ENCODE assay signal across 8 mouse cellular contexts in the genomic region with DNA sequence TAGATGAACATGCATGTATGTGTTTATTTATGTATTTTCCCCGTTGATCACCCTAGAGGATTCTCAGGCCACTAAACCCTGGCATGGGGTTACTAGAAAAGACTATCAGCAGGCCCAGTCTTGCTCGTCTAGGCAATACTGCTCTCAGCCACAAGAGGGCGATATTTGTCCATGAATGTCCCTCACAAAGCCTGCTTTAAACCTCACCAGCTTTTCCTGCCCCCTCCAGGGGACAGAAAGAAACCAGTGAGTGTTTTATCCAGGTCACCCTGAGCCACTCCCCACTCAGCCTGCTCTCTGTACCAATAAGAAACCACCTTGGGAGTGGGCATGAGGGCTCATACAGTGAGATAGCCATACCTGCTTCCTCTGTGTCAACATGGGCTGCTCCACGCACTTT. TPM values are rescaled to one million over a fixed set of nuclear protein-coding genes. Genes with fewer than 3 reads are reported as not detected.
A peak's percentile ranks its signal among the peaks of the same experiment; 100 is the strongest.
DNase-seq lines count a peak whose midpoint lies in the region; ATAC-seq and TF ChIP-seq lines count a peak whose summit lies in the region.

No protein-coding gene starts in this region.

- no peaks in the 10 kb centered on the region for H3K9me3 ChIP-seq in embryonic facial prominence, embryonic 12.5 days
- no peaks in the 10 kb centered on the region for H3K9me3 ChIP-seq in limb, embryonic 11.5 days (ENCODE audit: control insufficient read depth, low read length)
- H3K9me3 ChIP-seq in midbrain, embryonic 15.5 days: no peaks in the 10 kb centered on the region

- no peaks in the 10 kb centered on the region for H3K4me1 ChIP-seq in embryonic facial prominence, embryonic 12.5 days
- H3K4me1 ChIP-seq in kidney, adult 2 months (ENCODE audit: control insufficient read depth, insufficient read depth, low read length): peaks cover 5% of the 10 kb centered on the region; the same call in 1 of the 2 replicates
- 0 out of 2 replicates have a peak, but pooled peaks cover 3% of the 10 kb centered on the region for H3K4me1 ChIP-seq in limb, embryonic 11.5 days (ENCODE audit: control insufficient read depth, insufficient read depth, low read length)
- peaks cover 3% of the 10 kb centered on the region; the same call in 1 of the 2 replicates for H3K4me1 ChIP-seq in midbrain, embryonic 15.5 days
- no peaks in the 10 kb centered on the region for H3K4me1 ChIP-seq in spleen, adult 2 months (ENCODE audit: control insufficient read depth, insufficient read depth, insufficient read length)

- H3K27ac ChIP-seq in embryonic facial prominence, embryonic 12.5 days: no peak overlapping the region
- H3K27ac ChIP-seq in kidney, adult 2 months (ENCODE audit: insufficient read depth, low read depth, low read length): no peak overlapping the region
- no peak overlapping the region for H3K27ac ChIP-seq in limb, embryonic 11.5 days (replicated peaks; ENCODE audit: low read depth, low read length)
- 0 out of 2 replicates have a peak overlapping the region, but pooled peaks have one; percentile 45 for H3K27ac ChIP-seq in midbrain, embryonic 15.5 days
- H3K27ac ChIP-seq in spleen, adult 2 months (ENCODE audit: insufficient read depth, low read length): no peak overlapping the region

- peak; percentile 37; the same call in 1 of the 2 replicates for ATAC-seq in embryonic facial prominence, embryonic 12.5 days (ENCODE audit: insufficient number of reproducible peaks, insufficient read depth, low FRiP score, low TSS enrichment)
- ATAC-seq in limb, embryonic 11.5 days (ENCODE audit: insufficient number of reproducible peaks, low FRiP score, low TSS enrichment, low read depth): no peak
- ATAC-seq in midbrain, embryonic 15.5 days (replicated peaks): peak; percentile 67

- H3K36me3 ChIP-seq in embryonic facial prominence, embryonic 12.5 days: peaks cover 4% of the 10 kb centered on the region; the same call in 1 of the 2 replicates
- no peaks in the 10 kb centered on the region for H3K36me3 ChIP-seq in kidney, adult 2 months (ENCODE audit: control insufficient read depth, insufficient read depth, low read length)
- no peaks in the 10 kb centered on the region; the same call in 1 of the 2 replicates for H3K36me3 ChIP-seq in limb, embryonic 11.5 days (ENCODE audit: control insufficient read depth, insufficient read depth, low read length)
- H3K36me3 ChIP-seq in midbrain, embryonic 15.5 days (replicated peaks): no peaks in the 10 kb centered on the region
- 0 out of 2 replicates have a peak, but pooled peaks cover 1% of the 10 kb centered on the region for H3K36me3 ChIP-seq in spleen, adult 2 months (ENCODE audit: control insufficient read depth, insufficient read depth, low read length)

- no peak overlapping the region for H3K4me3 ChIP-seq in embryonic facial prominence, embryonic 12.5 days
- no peak overlapping the region for H3K4me3 ChIP-seq in kidney, adult 2 months (ENCODE audit: insufficient read depth, low read depth, low read length)
- no peak overlapping the region for H3K4me3 ChIP-seq in limb, embryonic 11.5 days (ENCODE audit: low read depth, low read length)
- no peak overlapping the region for H3K4me3 ChIP-seq in midbrain, embryonic 15.5 days
- no peak overlapping the region for H3K4me3 ChIP-seq in spleen, adult 2 months (ENCODE audit: extremely low read depth, insufficient read depth, insufficient read length)

- H3K4me2 ChIP-seq in embryonic facial prominence, embryonic 12.5 days (replicated peaks): no peak overlapping the region
- H3K4me2 ChIP-seq in limb, embryonic 11.5 days (ENCODE audit: low read depth, severe bottlenecking): no peak overlapping the region
- no peak overlapping the region for H3K4me2 ChIP-seq in midbrain, embryonic 15.5 days

- no peak overlapping the region for H3K9ac ChIP-seq in embryonic facial prominence, embryonic 12.5 days
- H3K9ac ChIP-seq in limb, embryonic 11.5 days (ENCODE audit: low read length): no peak overlapping the region
- no peak overlapping the region for H3K9ac ChIP-seq in midbrain, embryonic 15.5 days

- peak; percentile 95 for TF ChIP-seq CTCF in kidney, adult 2 months (conservative IDR thresholded peaks at IDR 0.05; ENCODE audit: insufficient read depth, insufficient read length, low read depth, low read length)
- peak; percentile 77; the same call in 1 of the 2 replicates for TF ChIP-seq CTCF in spleen, adult 2 months (IDR thresholded peaks at IDR 0.05; ENCODE audit: extremely low read depth, insufficient read depth, insufficient read length, insufficient replicate concordance)

- no peaks in the 10 kb centered on the region for H3K27me3 ChIP-seq in embryonic facial prominence, embryonic 12.5 days
- no peaks in the 10 kb centered on the region for H3K27me3 ChIP-seq in kidney, adult 2 months (replicated peaks; ENCODE audit: control insufficient read depth, insufficient read depth, low read length)
- no peaks in the 10 kb centered on the region for H3K27me3 ChIP-seq in limb, embryonic 11.5 days (ENCODE audit: control insufficient read depth, insufficient read depth, low read length)
- no peaks in the 10 kb centered on the region for H3K27me3 ChIP-seq in midbrain, embryonic 15.5 days (replicated peaks)
- H3K27me3 ChIP-seq in spleen, adult 2 months (ENCODE audit: control insufficient read depth, insufficient read depth, low read length): no peaks in the 10 kb centered on the region

- WGBS in embryonic facial prominence, embryonic 12.5 days: 14% methylated on average over 4 of the region's 4 CpGs
- WGBS in kidney, adult 2 months: 15% methylated on average over 4 of the region's 4 CpGs
- 18% methylated on average over 4 of the region's 4 CpGs for WGBS in limb, embryonic 11.5 days
- 21% methylated on average over 4 of the region's 4 CpGs for WGBS in midbrain, embryonic 15.5 days
- 25% methylated on average over 4 of the region's 4 CpGs for WGBS in spleen, adult 2 months

- no peak for TF ChIP-seq POLR2A in kidney, adult 2 months (IDR thresholded peaks at IDR 0.05; ENCODE audit: low read depth, low read length)
- no peak for TF ChIP-seq POLR2A in spleen, adult 2 months (IDR thresholded peaks at IDR 0.05; ENCODE audit: low read depth, low read length)

- peak; percentile 89 for DNase-seq in 3T3-L1 (ENCODE audit: low read depth, low spot score)
- peak; percentile 79 to 84 for DNase-seq in adrenal gland, postnatal 36 days
- peak; percentile 83 for DNase-seq in heart, adult 8-10 months (ENCODE audit: low spot score)
- peak; percentile 89 for DNase-seq in kidney, adult 2 months
- peak; percentile 96 for DNase-seq in limb, embryonic 11.5 days (ENCODE audit: low spot score)
- peak; percentile 58 to 68 for DNase-seq in spleen, adult 2 months (ENCODE audit: low read depth in 1 of 2, low spot score in 2 of 2)

RNA-seq across cellular contexts. Expression of a gene that starts 21.1 kb away (rescaled TPM):
- 10 to 100 TPM; 31.9 to 39.4 TPM for total RNA-seq in adrenal gland, postnatal 36 days (2021)
- 67.9 and 70.2 TPM in 2 replicates for polyA plus RNA-seq in embryonic facial prominence, embryonic 12.5 days (2016; fragmentation: Nextera tagmentation; extraction: Ambion mirVana)
- 10 to 100 TPM in 2 of 4 experiments, 1 to 10 TPM in 2; 8.7 to 14.6 (median 10.3) TPM for total RNA-seq in heart, adult 8-10 months (2022)
- 23.3 and 26.5 TPM in 2 replicates for polyA plus RNA-seq in kidney, adult 2 months (2012; rRNA removed)
- 80.6 and 80.7 TPM in 2 replicates for polyA plus RNA-seq in limb, embryonic 11.5 days (2014; fragmentation: Nextera tagmentation; extraction: Ambion mirVana)
- polyA plus RNA-seq in midbrain, embryonic 15.5 days (2015; fragmentation: Nextera tagmentation; extraction: Ambion mirVana): 125 and 132 TPM in 2 replicates
- polyA plus RNA-seq in spleen, adult 2 months (2012; rRNA removed): 6.3 and 8.3 TPM in 2 replicates

RNA-seq across cellular contexts. Expression of a gene that starts 24.0 kb away (rescaled TPM):
- total RNA-seq in adrenal gland, postnatal 36 days (2021): 100 to 1,000 TPM; 200 to 208 TPM
- 286 and 305 TPM in 2 replicates for polyA plus RNA-seq in embryonic facial prominence, embryonic 12.5 days (2016; fragmentation: Nextera tagmentation; extraction: Ambion mirVana)
- 100 to 1,000 TPM; 192 to 210 (median 197) TPM for total RNA-seq in heart, adult 8-10 months (2022)
- polyA plus RNA-seq in kidney, adult 2 months (2012; rRNA removed): 276 and 313 TPM in 2 replicates
- polyA plus RNA-seq in limb, embryonic 11.5 days (2014; fragmentation: Nextera tagmentation; extraction: Ambion mirVana): 283 and 299 TPM in 2 replicates
- 357 and 367 TPM in 2 replicates for polyA plus RNA-seq in midbrain, embryonic 15.5 days (2015; fragmentation: Nextera tagmentation; extraction: Ambion mirVana)
- polyA plus RNA-seq in spleen, adult 2 months (2012; rRNA removed): 130 and 172 TPM in 2 replicates

RNA-seq across cellular contexts. Expression of a gene that starts 37.3 kb away (rescaled TPM):
- 10 to 100 TPM; 11.3 to 15.9 TPM for total RNA-seq in adrenal gland, postnatal 36 days (2021)
- polyA plus RNA-seq in embryonic facial prominence, embryonic 12.5 days (2016; fragmentation: Nextera tagmentation; extraction: Ambion mirVana): 0.17 TPM in 1 of 2 replicates, not detected in the other
- total RNA-seq in heart, adult 8-10 months (2022): 1 to 10 TPM; 5.1 to 8.7 (median 8.0) TPM
- 28.2 and 33.1 TPM in 2 replicates for polyA plus RNA-seq in kidney, adult 2 months (2012; rRNA removed)
- polyA plus RNA-seq in limb, embryonic 11.5 days (2014; fragmentation: Nextera tagmentation; extraction: Ambion mirVana): 0.08 TPM in 1 of 2 replicates, not detected in the other
- polyA plus RNA-seq in midbrain, embryonic 15.5 days (2015; fragmentation: Nextera tagmentation; extraction: Ambion mirVana): 0.18 and 0.36 TPM in 2 replicates
- polyA plus RNA-seq in spleen, adult 2 months (2012; rRNA removed): 2.6 and 3.4 TPM in 2 replicates

RNA-seq across cellular contexts. Expression of a gene that starts 46.1 kb away (rescaled TPM):
- under 1 TPM; 0.26 to 0.43 TPM for total RNA-seq in adrenal gland, postnatal 36 days (2021)
- 239 and 242 TPM in 2 replicates for polyA plus RNA-seq in embryonic facial prominence, embryonic 12.5 days (2016; fragmentation: Nextera tagmentation; extraction: Ambion mirVana)
- total RNA-seq in heart, adult 8-10 months (2022): under 1 TPM; 0.09 to 0.75 (median 0.40) TPM
- 5.6 and 8.5 TPM in 2 replicates for polyA plus RNA-seq in kidney, adult 2 months (2012; rRNA removed)
- polyA plus RNA-seq in limb, embryonic 11.5 days (2014; fragmentation: Nextera tagmentation; extraction: Ambion mirVana): 68.2 and 69.0 TPM in 2 replicates
- 31.6 and 34.3 TPM in 2 replicates for polyA plus RNA-seq in midbrain, embryonic 15.5 days (2015; fragmentation: Nextera tagmentation; extraction: Ambion mirVana)
- polyA plus RNA-seq in spleen, adult 2 months (2012; rRNA removed): 0.87 and 0.98 TPM in 2 replicates

RNA-seq across cellular contexts. Expression of a gene that starts 57.7 kb away (rescaled TPM):
- total RNA-seq in adrenal gland, postnatal 36 days (2021): 10 to 100 TPM; 67.5 to 78.8 TPM
- polyA plus RNA-seq in embryonic facial prominence, embryonic 12.5 days (2016; fragmentation: Nextera tagmentation; extraction: Ambion mirVana): 41.5 and 51.4 TPM in 2 replicates
- 10 to 100 TPM; 28.8 to 35.8 (median 34.9) TPM for total RNA-seq in heart, adult 8-10 months (2022)
- polyA plus RNA-seq in kidney, adult 2 months (2012; rRNA removed): 44.0 and 46.9 TPM in 2 replicates
- 26.4 and 32.6 TPM in 2 replicates for polyA plus RNA-seq in limb, embryonic 11.5 days (2014; fragmentation: Nextera tagmentation; extraction: Ambion mirVana)
- 38.9 and 44.1 TPM in 2 replicates for polyA plus RNA-seq in midbrain, embryonic 15.5 days (2015; fragmentation: Nextera tagmentation; extraction: Ambion mirVana)
- 37.2 and 41.6 TPM in 2 replicates for polyA plus RNA-seq in spleen, adult 2 months (2012; rRNA removed)
